Mouse (Mus musculus): ENCODE results near the gene Iqcd. TPM values are rescaled to one million over a fixed set of nuclear protein-coding genes. Genes with fewer than 3 reads are reported as not detected.

Gene Iqcd
- polyA plus RNA-seq, 1 experiment from 2014 or later = 0.69 TPM

DNA sequence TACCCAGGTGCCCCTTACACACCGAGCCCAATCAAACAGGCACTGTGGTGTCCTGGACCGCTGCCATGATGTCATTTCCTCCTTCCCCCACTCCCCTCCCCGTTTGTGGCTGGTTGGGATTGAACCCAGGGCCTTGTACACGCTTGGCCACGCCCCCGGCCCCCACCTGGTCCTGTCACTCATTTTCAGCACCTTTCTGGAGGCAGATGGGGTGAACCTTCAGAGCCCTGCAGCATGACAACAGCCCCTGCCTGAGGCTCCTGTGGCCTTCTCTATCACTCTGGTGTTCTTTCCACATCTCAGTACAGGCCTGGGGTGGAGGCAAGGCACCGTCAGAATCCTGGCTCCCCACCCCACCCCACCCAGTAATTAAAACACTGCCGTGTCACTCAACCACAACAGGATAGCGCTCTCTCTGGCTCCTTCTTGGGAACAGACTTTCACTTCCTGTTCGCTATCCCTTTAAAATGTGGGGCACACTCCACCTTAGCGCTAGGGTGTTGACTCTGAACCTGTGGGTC, 12.0 kb upstream of the Iqcd start:
- Histone ChIP-seq H3K4me1 (peaks cover 39% of the 10 kb centered on the region), H3K4me3 (replicated peaks) (no peak overlapping the region), H3K9me3 (no peaks in the 10 kb centered on the region), H3K4me2 (no peak overlapping the region), H3K27me3 (replicated peaks) (no peaks in the 10 kb centered on the region), H3K9ac (no peak overlapping the region), H3K36me3 (no peaks in the 10 kb centered on the region), H3K27ac (peak overlapping the region; percentile 58; the same call in 1 of the 2 replicates)
- WGBS = 67% methylated on average over 11 of the region's 11 CpGs
- peak; percentile 53; the same call in 1 of the 2 replicates for ATAC-seq (ENCODE audit: insufficient read depth, low FRiP score, low read depth)

GRCm38 (mm10) chr5:120577935-120578441, 10.8 kb upstream of the Iqcd start:
- Histone ChIP-seq H3K27ac (peak overlapping the region; percentile 58), H3K27me3 (replicated peaks) (no peaks in the 10 kb centered on the region), H3K36me3 (0 out of 2 replicates have a peak, but pooled peaks cover under 1% of the 10 kb centered on the region), H3K4me2 (no peak overlapping the region), H3K9me3 (no peaks in the 10 kb centered on the region), H3K4me3 (replicated peaks) (no peak overlapping the region), H3K9ac (no peak overlapping the region), H3K4me1 (peaks cover 36% of the 10 kb centered on the region)
- ATAC-seq (ENCODE audit: insufficient read depth, low FRiP score, low read depth) = peak; percentile 20; the same call in 1 of the 2 replicates
- WGBS = 50% methylated on average over 10 of the region's 10 CpGs

DNA sequence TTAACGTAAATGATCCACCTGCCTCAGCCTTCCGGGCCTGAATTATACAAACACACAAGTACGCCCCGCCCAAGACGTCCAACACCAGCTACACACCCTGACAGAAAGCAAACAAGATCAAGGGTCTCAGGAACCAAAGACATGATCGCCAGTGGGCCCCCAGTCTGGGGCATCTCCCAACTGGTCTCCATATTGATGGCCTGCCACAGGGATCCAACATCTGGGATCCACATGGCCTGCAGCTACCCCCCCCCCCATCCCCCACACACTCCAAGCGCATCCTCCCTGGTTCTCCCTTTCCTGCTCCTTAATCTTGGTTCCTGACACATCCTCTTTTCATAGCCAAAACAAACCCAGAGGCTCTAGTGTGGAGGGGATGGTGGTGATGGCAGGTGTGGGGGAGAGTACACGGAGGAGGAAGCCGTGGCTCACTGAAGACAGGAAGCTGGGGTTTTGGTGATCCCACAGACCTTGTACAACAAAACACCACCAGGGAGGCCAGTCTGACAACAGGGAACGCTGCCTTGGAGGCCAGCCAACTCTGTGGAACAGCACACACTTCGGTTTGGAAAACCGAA, 10.2 kb upstream of the Iqcd start:
- no peaks in the 10 kb centered on the region for H3K27me3 ChIP-seq (replicated peaks)
- peak; percentile 24; the same call in 1 of the 2 replicates for ATAC-seq (ENCODE audit: insufficient read depth, low FRiP score, low read depth)
- H3K9ac ChIP-seq = no peak overlapping the region
- peak overlapping the region; percentile 67 for H3K27ac ChIP-seq
- peaks cover 38% of the 10 kb centered on the region for H3K4me1 ChIP-seq
- 15% methylated on average over 12 of the region's 12 CpGs for WGBS
- H3K4me2 ChIP-seq = 0 out of 2 replicates have a peak overlapping the region, but pooled peaks have one; percentile 6
- no peak overlapping the region for H3K4me3 ChIP-seq (replicated peaks)
- H3K36me3 ChIP-seq = 0 out of 2 replicates have a peak, but pooled peaks cover 4% of the 10 kb centered on the region
- H3K9me3 ChIP-seq = no peaks in the 10 kb centered on the region

- peak; percentile 12; the same call in 1 of the 2 replicates for ATAC-seq (ENCODE audit: insufficient read depth, low FRiP score, low read depth)
- Histone ChIP-seq H3K9ac (no peak overlapping the region), H3K9me3 (no peaks in the 10 kb centered on the region), H3K4me3 (replicated peaks) (no peak overlapping the region), H3K4me1 (peaks cover 40% of the 10 kb centered on the region), H3K36me3 (0 out of 2 replicates have a peak, but pooled peaks cover 9% of the 10 kb centered on the region), H3K27me3 (replicated peaks) (no peaks in the 10 kb centered on the region), H3K27ac (peak overlapping the region; percentile 67), H3K4me2 (0 out of 2 replicates have a peak overlapping the region, but pooled peaks have one; percentile 6)
- 40% methylated on average over 26 of the region's 26 CpGs for WGBS
Observed at GRCm38 (mm10) chr5:120579211-120579897, 9.5 kb upstream of the Iqcd start.

GRCm38 (mm10) chr5:120579898-120580626, 8.8 kb upstream of the Iqcd start:
- Histone ChIP-seq H3K36me3 (peaks cover 15% of the 10 kb centered on the region; the same call in 1 of the 2 replicates), H3K27me3 (replicated peaks) (no peaks in the 10 kb centered on the region), H3K27ac (no peak overlapping the region), H3K4me2 (no peak overlapping the region), H3K9ac (no peak overlapping the region), H3K4me1 (peaks cover 40% of the 10 kb centered on the region), H3K4me3 (replicated peaks) (no peak overlapping the region), H3K9me3 (no peaks in the 10 kb centered on the region)
- ATAC-seq (ENCODE audit: insufficient read depth, low FRiP score, low read depth) = no peak
- 88% methylated on average over 26 of the region's 26 CpGs for WGBS

- no peak overlapping the region for H3K4me2 ChIP-seq
- no peak overlapping the region for H3K9ac ChIP-seq
- H3K4me1 ChIP-seq = peaks cover 43% of the 10 kb centered on the region
- no peaks in the 10 kb centered on the region for H3K27me3 ChIP-seq (replicated peaks)
- H3K36me3 ChIP-seq = peaks cover 15% of the 10 kb centered on the region; the same call in 1 of the 2 replicates
- no peak overlapping the region for H3K27ac ChIP-seq
- 75% methylated on average over 9 of the region's 9 CpGs for WGBS
- ATAC-seq (ENCODE audit: insufficient read depth, low FRiP score, low read depth) = no peak
- no peaks in the 10 kb centered on the region for H3K9me3 ChIP-seq
- H3K4me3 ChIP-seq (replicated peaks) = no peak overlapping the region
Observed at GRCm38 (mm10) chr5:120582002-120582401, 6.8 kb upstream of the Iqcd start.

GRCm38 (mm10) chr5:120583511-120583910, 5.3 kb upstream of the Iqcd start:
- Histone ChIP-seq H3K9me3 (no peaks in the 10 kb centered on the region), H3K36me3 (peaks cover 15% of the 10 kb centered on the region; the same call in 1 of the 2 replicates), H3K9ac (no peak overlapping the region), H3K27me3 (replicated peaks) (no peaks in the 10 kb centered on the region), H3K4me1 (peaks cover 38% of the 10 kb centered on the region), H3K4me3 (replicated peaks) (no peak overlapping the region), H3K4me2 (no peak overlapping the region), H3K27ac (no peak overlapping the region)
- no peak for ATAC-seq (ENCODE audit: insufficient read depth, low FRiP score, low read depth)
- 85% methylated on average over 4 of the region's 4 CpGs for WGBS

DNA sequence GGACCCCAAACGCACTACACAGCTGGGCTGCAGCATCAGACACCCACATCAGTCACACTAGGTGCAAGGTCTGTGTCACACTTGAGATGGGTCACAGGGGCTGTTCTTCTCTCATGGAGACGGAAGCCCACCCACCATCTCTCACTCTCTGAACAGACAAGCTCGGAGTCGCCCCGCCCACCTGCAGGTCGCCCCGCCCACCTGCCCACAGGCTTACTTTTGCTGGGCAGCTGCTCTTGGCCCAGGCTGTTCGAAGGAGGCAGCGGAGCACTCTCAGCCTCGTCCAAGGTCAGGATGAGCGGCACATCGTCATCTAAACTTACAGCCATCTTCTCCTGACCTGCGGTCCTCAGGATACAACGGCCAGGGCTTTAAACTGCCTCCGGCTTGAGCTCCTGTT, 3.8 kb upstream of the Iqcd start:
- 54% methylated on average over 15 of the region's 15 CpGs for WGBS

GRCm38 (mm10) chr5:120586741-120587615, 1.8 kb upstream of the Iqcd start:
- Histone ChIP-seq H3K4me1 (peaks cover 26% of the 10 kb centered on the region), H3K27ac (peak overlapping the region; percentile 75), H3K4me3 (replicated peaks) (peak overlapping the region; percentile 82), H3K4me2 (peak overlapping the region; percentile 82), H3K9ac (no peak overlapping the region), H3K9me3 (no peaks in the 10 kb centered on the region), H3K27me3 (replicated peaks) (no peaks in the 10 kb centered on the region), H3K36me3 (peaks cover 15% of the 10 kb centered on the region; the same call in 1 of the 2 replicates)
- no peak for ATAC-seq (ENCODE audit: insufficient read depth, low FRiP score, low read depth)
- WGBS = 9% methylated on average over 17 of the region's 17 CpGs

More for the DNA sequence above, 3.8 kb upstream of the Iqcd start:
- peaks cover 27% of the 10 kb centered on the region for H3K4me1 ChIP-seq
- peaks cover 15% of the 10 kb centered on the region; the same call in 1 of the 2 replicates for H3K36me3 ChIP-seq
- H3K4me3 ChIP-seq (replicated peaks) = no peak overlapping the region
- no peaks in the 10 kb centered on the region for H3K9me3 ChIP-seq
- H3K4me2 ChIP-seq = no peak overlapping the region
- no peak overlapping the region for H3K27ac ChIP-seq
- H3K27me3 ChIP-seq (replicated peaks) = no peaks in the 10 kb centered on the region
- H3K9ac ChIP-seq = no peak overlapping the region
- no peak for ATAC-seq (ENCODE audit: insufficient read depth, low FRiP score, low read depth)

DNA sequence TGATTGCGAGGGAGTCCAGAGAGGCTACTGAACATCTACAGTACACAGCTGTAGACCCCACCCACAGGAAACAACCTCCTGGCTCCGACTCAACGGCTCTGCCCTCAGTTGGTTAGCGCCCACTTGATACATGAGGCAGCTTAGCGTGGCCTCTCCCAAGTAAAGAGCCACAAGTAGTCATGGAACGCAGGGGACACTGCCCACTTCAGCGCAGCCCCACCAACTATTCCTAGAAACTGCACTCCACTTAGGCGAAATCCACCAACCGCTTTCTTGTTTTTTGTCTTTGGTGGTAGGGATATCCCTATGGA, 1.2 kb upstream of the Iqcd start:
- Histone ChIP-seq H3K36me3 (peaks cover 15% of the 10 kb centered on the region; the same call in 1 of the 2 replicates), H3K9me3 (no peaks in the 10 kb centered on the region), H3K4me3 (replicated peaks) (peak overlapping the region; percentile 82), H3K9ac (0 out of 2 replicates have a peak overlapping the region, but pooled peaks have one; percentile 72), H3K27me3 (replicated peaks) (no peaks in the 10 kb centered on the region), H3K4me2 (peak overlapping the region; percentile 82), H3K4me1 (peaks cover 26% of the 10 kb centered on the region), H3K27ac (peak overlapping the region; percentile 75)
- ATAC-seq (ENCODE audit: insufficient read depth, low FRiP score, low read depth) = no peak
- WGBS = 20% methylated on average over 9 of the region's 9 CpGs
